Mouse (Mus musculus) thymus, adult 2 months (tissue): ENCODE data around the gene Cd83. TPM values are rescaled to one million over a fixed set of nuclear protein-coding genes. Genes with fewer than 3 reads are reported as not detected.

Source experiments
- DNase-seq: peaks from one replicate; pipeline ENCODE4 v3.0.0; 2021
- H3K27ac ChIP-seq: fragments of 200-500 bp; 2 replicates; pipeline ENCODE4 v1.5.1; 2012; ENCODE audit warnings: low read length, control low read depth; ENCODE audit not compliant: control insufficient read depth, insufficient read depth
- H3K27me3 ChIP-seq: fragments of 200-500 bp; 2 replicates; pipeline ENCODE4 v1.6.1; 2012; ENCODE audit warnings: mild to moderate bottlenecking, low read length, moderate library complexity, mixed read lengths; ENCODE audit not compliant: control insufficient read depth, insufficient read depth
- H3K36me3 ChIP-seq: fragments of 200-500 bp; 2 replicates; pipeline ENCODE4 v1.6.1; 2012; ENCODE audit warnings: mild to moderate bottlenecking, low read length, moderate library complexity; ENCODE audit not compliant: control insufficient read depth, insufficient read depth
- H3K4me1 ChIP-seq: fragments of 200-500 bp; replicated peaks from 2 replicates; pipeline ENCODE4 v1.6.1; 2012; ENCODE audit warnings: low read length; ENCODE audit not compliant: control insufficient read depth, insufficient read depth
- H3K4me3 ChIP-seq: fragments of 200-500 bp; 2 replicates; pipeline ENCODE4 v1.5.1; 2012; ENCODE audit warnings: mild to moderate bottlenecking, low read length, control low read depth, moderate library complexity; ENCODE audit not compliant: control insufficient read depth, insufficient read depth
- CTCF ChIP-seq: fragments of 200-500 bp; IDR thresholded peaks from 2 replicates; pipeline ENCODE4 v1.5.1; 2012; ENCODE audit warnings: mild to moderate bottlenecking, control low read depth, low read length, moderate library complexity, borderline replicate concordance; ENCODE audit not compliant: control insufficient read depth, poor library complexity, insufficient read depth; ENCODE audit errors: extremely low read depth
- POLR2A ChIP-seq: fragments of 200-500 bp; IDR thresholded peaks from 2 replicates; pipeline ENCODE4 v1.6.1; 2012; ENCODE audit warnings: mild to moderate bottlenecking, low read length, control low read depth, moderate library complexity; ENCODE audit not compliant: control insufficient read depth, poor library complexity, insufficient read depth; ENCODE audit errors: extremely low read depth
- WGBS: fragments of 180-500 bp; shearing (Covaris S2); methylation state at CpG from one replicate; pipeline ENCODE4 v1.1.7; 2018; 5-methylcytosine and 5-hydroxymethylcytosine counted together
- polyA plus RNA-seq: library from polyadenylated mRNA; depleted of rRNA; stranded (reverse); fragments of >200 nt; gene quantifications from 2 replicates; pipeline ENCODE4 v1.2.3, GENCODE M21; 2012

Cd83 gene
- polyA plus RNA-seq, 1 experiment: 66.8 TPM

DNA sequence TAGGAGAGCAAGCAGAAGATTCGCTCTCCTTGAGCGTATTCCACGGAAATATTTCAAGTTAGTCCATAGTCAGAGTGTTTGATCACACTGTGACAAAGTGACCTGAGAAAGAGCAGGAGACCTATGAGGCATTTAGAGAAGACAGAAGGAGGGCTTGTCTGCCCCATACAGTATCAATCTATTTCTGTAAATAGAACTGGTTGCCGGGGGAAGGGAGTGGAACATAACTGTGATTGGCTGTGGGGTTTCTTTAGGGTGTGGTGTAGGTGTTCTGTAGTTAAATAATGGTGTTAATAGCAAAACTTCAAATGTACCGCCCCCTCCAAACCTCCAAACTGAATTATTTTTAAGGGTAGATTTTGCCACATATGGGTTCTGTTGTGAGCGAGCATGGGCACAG lies 33.6 kb upstream of the Cd83 start:
- Histone ChIP-seq H3K27me3 (no peaks in the 10 kb centered on the region), H3K27ac (no peak overlapping the region)

DNA sequence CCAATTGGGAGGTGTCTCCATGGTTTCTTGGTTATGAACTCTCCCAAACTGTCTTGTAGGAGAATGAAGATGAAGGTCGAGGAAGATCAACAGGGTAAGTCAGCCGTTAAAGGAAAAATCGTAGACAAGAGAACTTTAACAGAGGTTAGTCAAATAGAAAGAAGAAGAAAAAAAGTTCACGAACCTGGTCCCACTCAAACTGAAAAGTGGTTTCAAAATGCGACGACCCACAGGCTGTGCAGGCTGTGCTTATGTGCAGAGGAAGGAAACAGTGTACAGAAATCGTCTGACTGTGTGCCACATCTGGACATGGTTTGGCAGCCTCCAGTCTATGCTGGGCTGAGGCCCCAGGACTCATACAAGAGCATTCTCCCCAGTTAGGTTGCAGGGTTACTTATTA lies 32.2 kb upstream of the Cd83 start:
- no peak for DNase-seq
- WGBS: 55% methylated on average over 7 of the region's 7 CpGs
- no peak overlapping the region for H3K27ac ChIP-seq

More for the DNA sequence above, 33.6 kb upstream of the Cd83 start:
- Histone ChIP-seq H3K4me1 (no peaks in the 10 kb centered on the region), H3K36me3 (no peaks in the 10 kb centered on the region), H3K4me3 (no peak overlapping the region)
- DNase-seq: no peak
- 92% methylated on average over 6 of the region's 6 CpGs for WGBS
- TF ChIP-seq CTCF (no peak), POLR2A (no peak)

DNA sequence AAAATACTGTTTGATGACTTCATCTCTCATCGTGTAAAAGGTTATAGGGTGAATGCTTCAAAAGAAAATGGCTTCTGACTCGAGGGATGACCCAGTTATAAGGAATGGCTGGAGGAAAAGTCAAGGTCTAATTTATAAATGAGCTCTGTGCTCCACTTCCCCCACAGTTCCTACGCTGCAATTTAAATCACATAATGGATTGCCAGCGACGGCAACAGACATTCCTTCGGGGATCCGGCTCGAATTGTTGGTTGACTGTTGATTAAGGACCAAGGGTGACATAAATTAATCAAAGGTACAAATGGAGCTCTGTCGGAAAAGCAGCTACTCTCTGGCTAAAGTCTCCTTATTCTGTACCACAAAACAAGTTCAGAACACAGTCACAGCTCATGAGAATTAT lies 30.9 kb upstream of the Cd83 start:
- H3K27ac ChIP-seq: no peak overlapping the region
- 93% methylated on average over 9 of the region's 9 CpGs for WGBS
- TF ChIP-seq CTCF: no peak
- no peak for TF ChIP-seq POLR2A

More for the DNA sequence above, 32.2 kb upstream of the Cd83 start:
- no peak for TF ChIP-seq CTCF
- no peak for TF ChIP-seq POLR2A
- no peaks in the 10 kb centered on the region for H3K36me3 ChIP-seq
- no peak overlapping the region for H3K4me3 ChIP-seq
- H3K27me3 ChIP-seq: no peaks in the 10 kb centered on the region
- no peaks in the 10 kb centered on the region for H3K4me1 ChIP-seq

DNA sequence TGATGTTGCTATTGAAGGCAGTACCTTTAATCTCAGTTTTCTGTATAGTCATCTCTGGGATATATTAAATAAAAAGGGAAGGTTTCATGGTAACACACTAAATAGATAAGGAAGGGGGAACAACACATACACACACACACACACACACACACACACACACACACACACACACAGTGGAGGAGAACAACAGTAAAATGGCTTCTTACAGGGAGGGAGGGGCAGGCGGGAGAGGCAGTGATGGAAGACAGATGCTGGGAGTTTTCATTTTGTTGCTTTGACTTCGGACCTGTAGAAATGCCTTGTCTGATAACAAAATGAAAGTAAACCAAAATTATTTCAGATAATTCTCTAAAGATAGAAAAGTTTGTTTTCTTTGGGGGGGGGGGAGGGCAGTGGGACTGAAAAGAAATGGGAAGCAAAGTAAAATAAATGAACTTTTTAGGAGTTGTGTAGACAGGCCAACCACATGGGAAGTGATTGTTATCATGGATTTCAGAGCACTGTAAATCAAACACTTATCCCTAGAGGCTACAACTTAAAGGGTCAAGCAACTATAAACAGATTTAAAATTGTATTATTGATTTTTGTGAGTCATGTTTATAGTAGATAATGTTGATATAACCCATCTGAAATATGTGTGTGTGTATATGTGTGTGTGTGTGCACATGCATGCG lies 30.0 kb upstream of the Cd83 start:
- WGBS: 90% methylated on average over 3 of the region's 3 CpGs

More for the DNA sequence above, 30.9 kb upstream of the Cd83 start:
- Histone ChIP-seq H3K4me1 (no peaks in the 10 kb centered on the region), H3K4me3 (no peak overlapping the region), H3K27me3 (no peaks in the 10 kb centered on the region), H3K36me3 (no peaks in the 10 kb centered on the region)
- DNase-seq: no peak

DNA sequence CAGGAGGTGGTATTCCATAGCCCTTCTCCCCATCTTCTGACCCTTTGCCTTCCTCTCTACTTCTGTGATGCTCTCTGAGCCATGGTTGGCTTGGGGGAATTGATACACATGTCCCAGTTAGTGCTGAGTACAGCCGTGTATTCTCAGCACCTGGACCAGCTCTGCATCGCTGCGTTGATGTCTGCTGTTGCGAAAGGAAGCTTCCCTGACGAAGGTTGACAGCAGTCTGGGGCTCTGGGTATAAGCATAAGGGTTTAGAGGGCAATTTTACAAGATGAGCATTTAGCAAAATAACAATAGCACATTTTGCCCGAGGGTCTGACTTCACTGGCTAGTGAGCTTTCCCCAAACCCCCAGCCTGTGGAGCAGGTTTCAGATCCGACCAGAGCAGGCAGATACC lies 29.0 kb upstream of the Cd83 start:
- TF ChIP-seq POLR2A (no peak), CTCF (no peak)
- 85% methylated on average over 7 of the region's 7 CpGs for WGBS
- no peak for DNase-seq
- Histone ChIP-seq H3K4me1 (no peaks in the 10 kb centered on the region), H3K4me3 (no peak overlapping the region), H3K36me3 (no peaks in the 10 kb centered on the region), H3K27ac (no peak overlapping the region), H3K27me3 (no peaks in the 10 kb centered on the region)

More for the DNA sequence above, 30.0 kb upstream of the Cd83 start:
- no peak for TF ChIP-seq POLR2A
- no peak for TF ChIP-seq CTCF
- Histone ChIP-seq H3K4me3 (no peak overlapping the region), H3K36me3 (no peaks in the 10 kb centered on the region), H3K27me3 (no peaks in the 10 kb centered on the region), H3K4me1 (no peaks in the 10 kb centered on the region), H3K27ac (no peak overlapping the region)
- DNase-seq: no peak

DNA sequence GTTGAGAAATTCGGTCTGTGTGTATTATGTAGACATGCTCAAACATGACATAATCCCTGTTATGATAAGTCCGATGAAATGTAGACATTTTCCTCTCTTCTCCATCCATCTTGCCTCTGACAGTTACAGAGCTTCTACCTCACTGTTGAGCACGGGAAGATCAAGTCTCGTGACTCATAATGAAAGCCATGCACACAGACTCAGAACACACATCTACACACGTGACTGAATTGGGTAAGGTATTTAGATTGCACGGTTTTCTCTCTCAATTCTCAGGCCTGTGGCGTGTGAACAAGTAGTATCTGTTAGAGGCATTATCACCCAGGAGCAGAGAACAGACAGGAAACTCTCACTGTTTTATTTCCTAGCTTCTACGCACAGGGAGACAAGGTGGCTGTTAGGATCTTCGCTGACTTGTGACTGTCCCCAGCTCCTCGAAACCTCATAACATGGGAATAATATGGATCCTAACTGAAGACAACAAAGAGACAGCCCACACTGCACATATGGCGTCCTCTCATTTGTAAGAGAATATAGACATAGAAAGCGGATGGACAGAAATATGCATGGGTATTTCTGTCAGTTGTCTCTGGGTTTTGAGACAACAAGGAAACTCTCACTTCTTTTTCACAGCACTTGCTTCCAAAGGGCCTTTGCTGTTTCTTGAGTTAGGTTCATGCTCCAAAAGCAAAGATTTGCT lies 23.3 kb upstream of the Cd83 start:
- 87% methylated on average over 12 of the region's 12 CpGs for WGBS
- DNase-seq: no peak
- TF ChIP-seq POLR2A (no peak), CTCF (no peak)
- Histone ChIP-seq H3K36me3 (no peaks in the 10 kb centered on the region), H3K4me1 (peaks cover 4% of the 10 kb centered on the region), H3K27ac (no peak overlapping the region), H3K27me3 (no peaks in the 10 kb centered on the region), H3K4me3 (no peak overlapping the region)

DNA sequence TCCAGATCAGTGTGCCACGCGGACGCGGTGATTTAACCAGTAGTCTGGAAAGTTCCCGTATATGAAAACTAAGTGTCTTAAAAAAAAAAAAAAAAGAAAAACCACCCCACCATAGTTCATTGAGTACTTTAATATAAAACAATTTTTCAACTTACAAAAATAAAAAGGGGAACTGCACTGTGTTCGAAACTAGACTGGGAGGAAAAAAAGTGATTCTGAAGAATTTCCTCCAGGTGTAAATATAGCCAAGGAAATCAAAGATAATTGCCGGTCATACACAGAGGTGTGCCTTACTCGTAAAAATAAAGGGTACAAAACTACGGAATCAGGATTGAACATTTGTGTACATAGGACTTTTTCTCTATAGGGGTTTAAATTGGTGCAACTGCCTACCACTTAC lies 21.7 kb upstream of the Cd83 start:
- Histone ChIP-seq H3K4me1 (peaks cover 4% of the 10 kb centered on the region), H3K27ac (no peak overlapping the region), H3K36me3 (no peaks in the 10 kb centered on the region), H3K27me3 (no peaks in the 10 kb centered on the region), H3K4me3 (no peak overlapping the region)
- no peak for TF ChIP-seq POLR2A
- TF ChIP-seq CTCF: no peak
- no peak for DNase-seq
- 56% methylated on average over 9 of the region's 9 CpGs for WGBS
